Mouse (Mus musculus) limb, embryonic 14.5 days (tissue): Measurements from ENCODE around the gene Arhgap10. TPM values are rescaled to one million over a fixed set of nuclear protein-coding genes. Genes with fewer than 3 reads are reported as not detected.

Experiments
- ATAC-seq: fragments of 200-750 bp; cut with Nextera tagmentation; 2 replicates; pipeline ENCODE4 v1.8.0; 2017; ENCODE audit warnings: low read depth, moderate number of reproducible peaks, moderate TSS enrichment; ENCODE audit not compliant: low FRiP score
- DNase-seq: peaks from one replicate; pipeline ENCODE4 v3.0.0-alpha.2; 2015; ENCODE audit warnings: low spot score
- H3K27ac ChIP-seq: fragments of 300-500 bp; sonication (generic); replicated peaks from 2 replicates; pipeline ENCODE4 v1.5.1; 2014; ENCODE audit warnings: low read depth, mild to moderate bottlenecking, low read length, moderate library complexity, mixed read lengths
- H3K27me3 ChIP-seq: fragments of 300-500 bp; sonication (generic); 2 replicates; pipeline ENCODE4 v1.6.1; 2014; ENCODE audit warnings: low read length, mixed read lengths; ENCODE audit not compliant: control insufficient read depth, insufficient read depth
- H3K36me3 ChIP-seq: fragments of 300-500 bp; sonication (generic); 2 replicates; pipeline ENCODE4 v1.6.1; 2014; ENCODE audit warnings: mild to moderate bottlenecking, low read length, moderate library complexity, mixed read lengths; ENCODE audit not compliant: control insufficient read depth, insufficient read depth
- H3K4me1 ChIP-seq: fragments of 300-500 bp; sonication (generic); 2 replicates; pipeline ENCODE4 v1.6.1; 2014; ENCODE audit warnings: antibody characterized with exemption, low read length, mixed read lengths; ENCODE audit not compliant: control insufficient read depth, insufficient read depth
- H3K4me2 ChIP-seq: fragments of 300-500 bp; sonication (generic); replicated peaks from 2 replicates; pipeline ENCODE4 v1.6.1; 2014; ENCODE audit warnings: low read depth, mild to moderate bottlenecking, low read length, moderate library complexity; ENCODE audit not compliant: severe bottlenecking
- H3K4me3 ChIP-seq: fragments of 300-500 bp; sonication (generic); replicated peaks from 2 replicates; pipeline ENCODE4 v1.5.1; 2014; ENCODE audit warnings: low read length
- H3K9ac ChIP-seq: fragments of 300-500 bp; sonication (generic); 2 replicates; pipeline ENCODE4 v1.6.1; 2014; ENCODE audit warnings: mild to moderate bottlenecking, low read depth, low read length, moderate library complexity; ENCODE audit not compliant: severe bottlenecking
- H3K9me3 ChIP-seq: fragments of 300-500 bp; sonication (generic); 2 replicates; pipeline ENCODE4 v1.6.1; 2016; ENCODE audit warnings: low read length; ENCODE audit not compliant: control insufficient read depth
- POLR2A ChIP-seq: fragments of 200-500 bp; IDR thresholded peaks from 2 replicates; pipeline ENCODE4 v1.8.0; 2012; ENCODE audit warnings: inconsistent platforms, mild to moderate bottlenecking, moderate library complexity, borderline replicate concordance; ENCODE audit not compliant: insufficient read depth, insufficient read length; ENCODE audit errors: extremely low read depth
- WGBS: fragments of 180-500 bp; shearing (Covaris S2); extraction: QIAGEN DNeasy Blood & Tissue Kit; methylation state at CpG from one replicate; pipeline ENCODE4 v1.1.7; 2014; 5-methylcytosine and 5-hydroxymethylcytosine counted together
- polyA plus RNA-seq, 2 experiments: library from polyadenylated mRNA; depleted of rRNA in 1 of 2; stranded (reverse) in 1 of 2; unstranded in 1 of 2; fragments of >200 nt; fragmentation: Nextera tagmentation in 1 of 2; extraction: Ambion mirVana in 1 of 2; gene quantifications; 2 replicates each; pipeline versions ENCODE4 v1.2.1 to v1.2.3; 2012 to 2014

Gene Arhgap10
- polyA plus RNA-seq, 2 experiments = 25.1 to 29.3 TPM

GRCm38 (mm10) chr8:77515786-77516185, 2.0 kb downstream of the Arhgap10 start:
- DNase-seq (no peak), ATAC-seq (no peak)
- Histone ChIP-seq H3K27ac (no peak overlapping the region), H3K36me3 (no peaks in the 10 kb centered on the region), H3K9me3 (no peaks in the 10 kb centered on the region), H3K27me3 (no peaks in the 10 kb centered on the region), H3K4me1 (peaks cover 39% of the 10 kb centered on the region), H3K4me3 (peak overlapping the region; percentile 82), H3K9ac (no peak overlapping the region), H3K4me2 (peak overlapping the region; percentile 84)
- no peak for TF ChIP-seq POLR2A
- WGBS = 47% methylated on average over 8 of the region's 8 CpGs

- ATAC-seq (no peak), DNase-seq (no peak)
- 0 out of 2 replicates have a peak overlapping the region, but pooled peaks have one; percentile 84 for H3K4me2 ChIP-seq
Observed at GRCm38 (mm10) chr8:77515201-77515600, 2.6 kb downstream of the Arhgap10 start.

GRCm38 (mm10) chr8:77511750-77512493, 5.8 kb downstream of the Arhgap10 start:
- Histone ChIP-seq H3K27me3 (no peaks in the 10 kb centered on the region), H3K27ac (no peak overlapping the region), H3K4me2 (no peak overlapping the region), H3K36me3 (no peaks in the 10 kb centered on the region), H3K4me3 (no peak overlapping the region), H3K9ac (no peak overlapping the region), H3K9me3 (no peaks in the 10 kb centered on the region), H3K4me1 (peaks cover 38% of the 10 kb centered on the region)
- WGBS = 33% methylated on average over 13 of the region's 13 CpGs
- ATAC-seq (0 out of 2 replicates have a peak, but pooled peaks have one; percentile 20), DNase-seq (no peak)
- TF ChIP-seq POLR2A = no peak

More at GRCm38 (mm10) chr8:77515201-77515600, 2.6 kb downstream of the Arhgap10 start:
- Histone ChIP-seq H3K4me3 (no peak overlapping the region), H3K27ac (no peak overlapping the region), H3K9ac (no peak overlapping the region), H3K27me3 (no peaks in the 10 kb centered on the region), H3K4me1 (peaks cover 39% of the 10 kb centered on the region), H3K36me3 (no peaks in the 10 kb centered on the region), H3K9me3 (no peaks in the 10 kb centered on the region)
- 68% methylated on average over 8 of the region's 8 CpGs for WGBS
- no peak for TF ChIP-seq POLR2A

- 75% methylated on average over 3 of the region's 3 CpGs for WGBS
- H3K4me2 ChIP-seq = no peak overlapping the region
- peaks cover 31% of the 10 kb centered on the region for H3K4me1 ChIP-seq
- no peaks in the 10 kb centered on the region for H3K27me3 ChIP-seq
- no peak overlapping the region for H3K9ac ChIP-seq
- TF ChIP-seq POLR2A = no peak
- ATAC-seq (peak; percentile 50), DNase-seq (no peak)
- no peak overlapping the region for H3K27ac ChIP-seq
- no peaks in the 10 kb centered on the region for H3K36me3 ChIP-seq
- H3K4me3 ChIP-seq = no peak overlapping the region
- H3K9me3 ChIP-seq = no peaks in the 10 kb centered on the region
Observed at GRCm38 (mm10) chr8:77510426-77510825, 7.3 kb downstream of the Arhgap10 start.

- DNase-seq (no peak), ATAC-seq (no peak)
- H3K4me3 ChIP-seq = no peak overlapping the region
- no peaks in the 10 kb centered on the region for H3K27me3 ChIP-seq
- H3K4me2 ChIP-seq = no peak overlapping the region
- no peak overlapping the region for H3K9ac ChIP-seq
- 87% methylated on average over 7 of the region's 7 CpGs for WGBS
- H3K36me3 ChIP-seq = no peaks in the 10 kb centered on the region
- H3K9me3 ChIP-seq = no peaks in the 10 kb centered on the region
- no peak overlapping the region for H3K27ac ChIP-seq
- peaks cover 29% of the 10 kb centered on the region for H3K4me1 ChIP-seq
- no peak for TF ChIP-seq POLR2A
Observed at GRCm38 (mm10) chr8:77509044-77509443, 8.7 kb downstream of the Arhgap10 start.
